Mouse (Mus musculus): ENCODE measurements around the gene Pbx1.

The Pbx1 gene

DNA sequence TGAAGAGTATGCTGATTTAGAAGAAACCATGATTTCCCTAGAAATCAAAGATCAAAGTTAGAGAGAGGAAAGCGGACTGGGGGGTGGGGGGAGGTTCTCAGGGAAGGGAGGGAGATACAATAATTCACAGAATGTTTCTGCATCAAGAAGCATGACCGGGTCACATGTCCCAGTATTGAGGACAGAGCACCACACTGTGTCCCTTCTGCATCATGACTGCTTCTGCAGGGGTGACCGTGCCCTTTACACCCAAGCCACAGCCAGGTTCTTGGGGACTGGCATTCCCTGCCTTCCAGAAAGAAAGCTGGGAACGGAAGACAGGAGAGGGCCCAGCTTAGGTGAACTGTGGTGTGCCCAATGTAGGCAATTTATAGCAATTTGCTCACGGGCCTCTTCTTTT, 207.9 kb downstream of the Pbx1 start:
- WGBS = 96% methylated on average over 5 of the region's 5 CpGs

DNA sequence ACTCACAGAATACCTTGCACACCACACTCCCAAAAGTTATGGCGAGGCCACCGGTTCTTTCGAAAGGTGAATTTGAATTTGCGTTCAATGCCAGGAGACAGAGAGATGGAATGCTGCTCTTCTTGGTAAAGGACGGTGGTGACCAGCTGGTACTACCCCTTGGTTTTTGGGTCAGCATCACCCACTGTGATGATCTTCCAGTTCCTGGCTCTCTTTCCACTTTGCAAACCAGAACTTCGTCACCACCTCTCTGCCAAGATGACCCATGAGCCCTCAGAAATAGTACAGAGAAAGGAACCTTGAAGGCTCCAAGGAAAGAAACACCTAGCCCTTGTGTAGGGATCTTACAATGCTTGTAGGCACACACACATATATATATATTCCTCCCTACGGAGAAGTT, 209.3 kb downstream of the Pbx1 start:
- WGBS = 88% methylated on average over 7 of the region's 7 CpGs

DNA sequence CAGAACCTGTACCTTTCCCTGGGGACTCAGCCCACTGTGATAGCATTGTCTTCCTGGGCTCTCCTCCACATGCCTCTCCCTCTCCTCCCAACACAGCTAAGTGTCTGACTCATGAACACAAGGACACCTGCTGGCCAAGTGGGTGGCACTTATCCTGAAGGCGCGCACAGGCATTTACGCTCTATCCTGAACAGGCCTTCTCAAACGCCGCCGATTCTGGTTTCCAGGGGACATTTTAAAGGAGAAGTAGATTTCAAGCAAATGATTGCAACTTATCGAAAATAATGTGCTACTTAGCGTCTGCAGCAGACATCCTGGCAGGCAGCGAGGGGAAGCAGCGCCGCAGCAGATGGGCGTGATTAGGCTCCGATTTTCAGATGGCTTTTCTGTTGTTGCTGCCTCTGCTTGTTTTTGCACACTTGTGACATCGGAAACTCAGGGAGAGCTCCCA, 211.0 kb downstream of the Pbx1 start:
- 26% methylated on average over 14 of the region's 14 CpGs for WGBS

DNA sequence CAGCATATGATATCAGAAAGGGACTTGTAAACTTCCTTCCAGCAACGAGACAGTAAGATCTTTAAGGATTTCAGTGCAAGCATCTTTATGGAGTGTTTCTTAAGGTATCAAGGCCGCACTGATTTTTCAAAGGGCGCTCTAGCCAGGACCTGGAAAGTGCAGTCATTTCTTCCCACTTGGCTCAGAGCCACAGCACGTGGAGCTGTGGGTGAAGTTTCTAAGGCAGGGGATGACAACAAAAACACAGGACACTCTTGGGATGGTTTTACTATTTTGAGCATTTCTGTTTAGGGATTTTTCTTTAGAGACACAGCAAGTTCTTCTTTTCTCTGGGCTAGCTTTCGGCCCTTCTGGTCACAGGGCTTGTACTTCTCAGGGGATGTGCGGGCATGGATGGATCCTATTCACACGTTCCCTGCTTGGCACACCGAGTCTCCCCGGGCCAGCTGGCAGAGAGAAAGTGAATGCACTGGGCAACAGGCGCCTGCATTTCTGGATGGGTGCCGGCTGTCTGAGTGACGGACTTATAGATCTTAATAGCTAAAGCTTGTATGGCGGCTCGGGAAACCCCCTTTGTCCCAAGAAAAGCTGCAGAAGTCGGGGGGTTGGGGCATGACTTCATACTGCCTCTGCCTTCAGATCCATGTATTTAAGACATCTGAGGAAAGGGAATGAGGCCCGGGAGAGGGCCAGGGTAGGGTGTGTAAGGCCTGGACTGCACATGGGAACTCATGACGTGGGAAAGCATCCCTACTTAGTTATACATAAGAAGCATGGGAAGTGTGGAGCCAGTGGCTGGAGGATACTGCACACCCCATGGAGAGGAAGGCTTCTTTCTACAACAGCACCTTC, 215.9 kb downstream of the Pbx1 start:
- WGBS = 35% methylated on average over 17 of the region's 17 CpGs

DNA sequence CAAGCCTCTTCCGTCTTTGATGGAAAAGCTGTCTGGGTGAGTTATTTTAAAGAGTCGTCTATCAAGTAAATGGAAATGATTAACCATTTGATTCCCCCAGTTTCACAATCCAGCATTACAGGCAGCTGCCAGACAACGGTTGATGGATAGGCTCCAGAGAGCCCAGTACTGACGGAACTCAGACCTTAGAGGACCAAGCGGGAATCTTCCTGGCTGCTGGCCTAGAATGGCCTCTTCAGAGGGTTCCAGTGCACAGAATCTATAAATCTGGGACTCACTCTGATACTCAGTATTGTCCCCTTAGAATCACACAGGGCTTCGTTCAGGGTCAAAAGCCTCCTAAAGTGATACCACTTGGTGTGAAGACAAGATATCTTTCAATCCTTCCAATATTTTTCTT, 216.6 kb downstream of the Pbx1 start:
- WGBS = 65% methylated on average over 6 of the region's 6 CpGs

DNA sequence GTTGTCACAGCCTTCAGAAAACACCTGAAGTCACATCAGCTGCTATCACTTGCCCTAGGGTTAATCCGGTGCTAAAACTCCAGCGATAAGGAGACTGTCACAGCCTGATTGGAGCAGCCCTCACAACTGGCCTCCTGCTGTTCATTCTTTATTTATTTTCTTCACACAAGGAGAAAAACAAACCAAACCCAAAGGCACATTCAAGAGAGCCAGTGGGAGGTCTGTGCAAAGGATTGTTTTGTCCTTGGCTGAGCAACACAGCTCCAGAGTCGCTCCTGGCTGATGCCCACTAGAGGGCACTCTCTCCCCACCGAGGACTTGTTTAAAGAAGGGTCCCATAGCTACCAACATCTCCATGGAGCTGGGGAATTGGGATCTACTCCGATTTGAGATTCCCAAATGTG, 218.0 kb downstream of the Pbx1 start:
- 4% methylated on average over 5 of the region's 5 CpGs for WGBS

DNA sequence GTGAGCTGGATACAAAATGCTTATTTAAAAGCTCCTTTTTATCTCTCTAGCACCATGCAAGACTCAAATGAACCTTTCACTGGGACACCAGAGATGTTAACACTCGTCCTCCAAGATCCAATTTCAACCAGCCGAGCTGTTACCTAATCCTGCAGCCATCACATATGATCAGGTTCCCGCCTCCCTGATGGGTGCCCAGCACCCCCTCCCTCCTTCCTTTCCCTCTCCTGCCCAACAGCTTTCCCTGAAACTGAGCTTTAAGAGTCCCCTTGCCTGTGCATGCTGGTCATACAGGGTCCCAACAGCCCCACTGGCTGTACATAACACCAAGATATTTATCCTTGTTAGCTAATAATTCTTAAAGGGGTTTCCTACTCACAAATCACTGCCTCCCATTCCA, 218.5 kb downstream of the Pbx1 start:
- 20% methylated on average over 3 of the region's 3 CpGs for WGBS

DNA sequence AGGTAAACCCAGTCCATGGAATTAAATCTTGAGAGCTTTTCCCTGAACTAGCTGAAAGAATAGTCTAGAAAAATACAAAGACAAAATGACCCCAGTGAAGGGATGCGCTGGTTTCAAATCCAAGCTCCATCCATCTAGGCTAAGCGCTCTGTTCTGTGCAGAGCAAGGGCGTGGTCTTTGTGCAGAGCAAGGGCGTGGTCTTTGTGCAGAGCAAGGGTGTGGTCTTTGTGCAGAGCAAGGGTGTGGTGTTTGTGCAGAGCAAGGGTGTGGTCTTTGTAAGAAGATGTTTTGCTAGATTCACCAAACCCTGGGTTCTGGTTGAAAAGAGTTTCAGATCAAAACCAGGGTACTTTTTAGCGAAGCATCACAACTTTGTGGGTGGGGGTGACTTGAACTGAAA, 221.7 kb downstream of the Pbx1 start:
- WGBS = 96% methylated on average over 5 of the region's 5 CpGs

DNA sequence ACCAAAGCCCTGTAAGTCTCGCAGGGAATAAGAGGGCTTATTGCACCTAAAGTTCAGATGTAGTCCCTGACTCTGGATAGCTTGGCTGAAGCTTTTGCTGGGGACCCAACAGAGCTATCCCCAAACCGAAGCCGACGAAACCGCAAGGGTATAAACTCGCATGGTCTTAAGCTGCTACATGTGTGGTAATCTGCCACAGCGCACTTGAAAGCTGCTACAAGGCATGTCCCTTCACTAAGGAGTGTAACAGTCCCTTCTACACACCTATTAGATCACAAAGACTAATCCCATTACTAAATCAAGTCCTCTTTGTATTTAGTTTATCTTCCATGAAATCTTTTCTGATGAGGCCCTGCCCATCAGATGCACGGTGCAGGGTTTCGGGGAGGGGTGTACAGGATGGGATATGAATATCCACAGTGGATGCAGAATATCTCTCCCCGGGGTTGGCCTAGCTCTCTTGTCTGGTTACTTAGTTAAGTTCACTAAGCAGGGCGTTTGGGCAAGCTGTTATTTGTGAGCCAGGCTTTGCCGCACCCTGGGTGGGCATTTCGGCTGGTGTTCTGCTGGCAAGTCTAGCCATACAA, 231.4 kb downstream of the Pbx1 start:
- WGBS = 83% methylated on average over 13 of the region's 13 CpGs

DNA sequence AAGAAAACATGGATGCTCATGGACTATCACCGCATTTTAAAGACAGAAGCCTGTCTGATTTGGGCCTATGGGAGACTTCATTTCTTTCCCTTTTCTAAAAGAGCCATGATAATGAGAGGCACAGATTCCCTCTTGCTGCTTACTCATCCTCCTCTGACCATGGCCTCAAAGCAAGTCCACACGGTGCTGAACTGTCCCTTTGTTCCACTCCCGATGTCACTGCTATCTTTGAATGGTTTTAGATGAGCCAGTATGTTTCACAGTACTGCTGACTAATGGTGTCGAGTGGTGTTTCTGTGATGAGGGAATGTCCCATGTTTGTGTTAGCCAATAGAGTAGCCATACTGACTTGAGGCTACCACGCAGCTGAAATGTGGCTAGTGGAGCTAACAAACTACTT, 233.8 kb downstream of the Pbx1 start:
- 66% methylated on average over 5 of the region's 5 CpGs for WGBS

DNA sequence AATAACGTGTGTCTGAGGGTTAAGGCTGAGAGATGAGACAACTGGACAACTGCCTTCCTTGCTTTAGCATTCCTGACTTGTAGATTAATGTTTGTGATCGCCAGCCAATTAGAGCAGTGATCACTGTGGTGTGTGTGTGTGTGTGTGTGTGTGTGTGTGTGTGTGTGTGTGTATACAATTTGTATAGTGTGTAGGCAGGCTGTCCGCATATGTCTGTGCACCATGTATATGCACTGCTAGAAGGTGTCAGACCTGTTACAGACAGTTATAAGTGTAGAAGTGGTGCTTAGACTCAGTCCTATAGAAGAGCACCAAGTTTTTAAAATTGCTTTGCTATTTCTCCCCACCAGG, 234.2 kb downstream of the Pbx1 start:
- 61% methylated on average over 3 of the region's 3 CpGs for WGBS

DNA sequence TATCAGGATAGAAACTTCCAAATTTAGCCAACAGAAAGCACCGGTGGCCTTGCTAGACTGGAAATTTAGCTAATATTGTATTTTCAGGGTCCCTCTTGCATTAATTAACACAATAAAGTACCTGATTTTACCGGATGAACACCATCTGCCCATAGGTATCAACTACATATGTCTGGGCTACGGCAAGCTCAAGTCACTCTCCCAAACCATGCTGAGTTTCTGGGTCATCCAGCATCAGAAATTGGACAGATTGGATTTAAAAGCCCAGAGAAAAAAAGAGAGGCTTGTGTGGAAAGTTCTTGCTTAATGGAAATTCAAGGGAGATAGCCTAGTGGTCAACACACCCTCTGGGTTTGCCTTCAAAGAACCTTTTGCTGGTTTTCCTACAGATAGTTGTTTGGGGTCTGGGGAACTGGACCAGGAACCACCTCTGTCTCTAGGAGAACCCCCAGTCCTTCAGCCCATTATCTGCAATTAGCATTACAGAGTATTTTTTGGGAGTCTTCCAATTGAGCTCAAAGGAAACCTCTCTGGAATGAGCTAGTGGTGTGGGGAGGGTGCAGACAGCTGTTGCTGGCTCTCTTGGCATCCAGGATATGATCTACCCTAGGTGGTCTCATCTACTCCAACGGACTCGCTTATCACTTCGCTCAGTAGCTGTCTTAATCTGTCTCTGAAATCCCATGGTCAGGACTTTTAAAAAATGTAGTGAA, 234.7 kb downstream of the Pbx1 start:
- WGBS = 63% methylated on average over 6 of the region's 6 CpGs

DNA sequence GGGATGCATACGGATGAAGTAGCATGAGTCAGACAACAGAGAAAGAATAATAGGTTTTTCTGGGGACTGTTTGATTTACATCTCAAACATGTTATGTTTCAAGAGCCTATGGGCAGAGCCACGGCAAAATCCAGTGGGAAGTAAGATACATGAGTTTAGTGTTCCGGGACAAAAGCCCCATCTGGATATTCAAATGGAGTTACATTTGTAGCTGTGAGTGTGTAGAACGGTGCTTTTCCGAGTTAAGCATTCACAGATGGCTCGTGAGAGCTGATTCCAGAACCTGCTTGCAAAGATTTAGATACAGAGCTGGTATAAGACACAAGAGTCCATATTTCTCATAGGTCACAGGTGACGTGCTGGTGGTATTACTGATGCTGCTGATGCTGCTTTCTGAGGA, 238.7 kb downstream of the Pbx1 start:
- 50% methylated on average over 7 of the region's 7 CpGs for WGBS

DNA sequence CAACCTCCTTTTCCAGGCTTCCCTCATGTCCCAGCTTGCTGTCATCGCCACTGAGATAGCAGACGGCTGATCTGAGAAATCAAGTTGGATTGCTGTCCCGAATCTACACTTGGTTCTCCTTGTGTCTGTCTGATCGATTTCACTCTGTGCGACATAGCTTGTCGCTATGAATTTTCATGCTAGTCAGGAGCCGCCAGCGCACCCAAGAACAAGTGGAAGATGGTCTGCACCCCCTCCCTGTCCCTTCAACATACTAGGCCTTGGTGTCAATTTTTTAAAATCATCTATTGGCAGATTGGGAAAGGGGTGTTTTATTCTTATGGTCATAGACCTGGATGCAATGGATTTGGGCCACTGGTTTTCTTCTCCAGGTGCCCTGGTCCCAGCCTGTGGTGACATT, 249.3 kb downstream of the Pbx1 start:
- 91% methylated on average over 8 of the region's 8 CpGs for WGBS

DNA sequence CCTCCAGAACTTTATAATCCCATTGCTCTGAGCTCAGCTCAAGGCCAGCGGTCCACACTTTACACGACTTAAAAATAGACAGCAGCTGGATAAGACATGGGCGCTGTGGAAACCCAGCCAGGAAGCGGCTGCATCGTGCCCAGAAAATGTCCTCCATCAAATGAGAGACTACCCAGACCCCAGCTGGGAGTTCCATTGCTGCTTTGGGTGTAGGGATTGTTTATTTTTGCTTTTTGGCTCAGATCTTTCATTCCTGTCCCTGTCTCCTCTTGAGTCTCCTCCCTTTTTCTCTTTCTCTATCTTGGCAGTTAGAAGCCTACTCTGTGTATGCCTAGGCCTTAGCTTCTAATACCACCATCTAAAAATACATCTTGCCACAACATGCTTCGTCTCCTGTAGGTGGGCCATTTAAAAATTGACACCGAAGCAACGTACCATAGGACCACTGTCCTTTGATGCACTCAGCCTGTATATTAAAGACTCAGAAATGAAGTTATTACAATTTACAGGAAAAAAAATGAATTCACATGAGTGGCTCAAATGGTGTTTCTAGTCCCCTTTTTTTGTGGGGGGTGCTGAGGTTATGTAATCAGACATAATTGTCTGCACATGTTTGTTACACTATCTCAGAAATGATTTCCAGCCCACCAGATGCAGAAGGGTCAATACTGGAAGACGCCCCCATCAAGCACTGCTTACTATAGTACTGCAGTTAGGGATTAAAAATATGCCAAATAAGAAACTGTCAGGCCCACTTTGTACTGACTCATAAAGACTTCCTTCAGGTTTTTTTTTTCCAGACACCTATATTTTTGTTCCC, 251.2 kb downstream of the Pbx1 start:
- WGBS = 39% methylated on average over 9 of the region's 9 CpGs

DNA sequence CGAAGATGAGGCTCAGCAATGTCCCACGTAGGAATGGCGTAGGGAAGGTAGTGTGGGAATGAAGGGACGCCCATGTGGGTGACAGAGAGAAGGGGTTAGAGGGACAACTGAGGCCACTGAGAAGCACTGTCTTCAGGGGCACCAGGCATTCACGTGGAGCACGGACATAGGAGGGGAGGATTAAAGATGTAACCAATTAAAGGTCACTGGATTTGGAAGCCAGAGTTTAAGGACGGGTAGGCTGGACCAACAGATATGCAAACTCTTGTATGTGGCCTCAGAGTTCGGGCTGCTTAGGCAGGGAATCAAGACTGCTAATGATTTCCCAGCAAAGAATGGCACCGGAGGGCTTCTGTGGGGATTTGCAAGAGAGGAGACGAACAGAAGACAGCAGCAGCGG, 252.4 kb downstream of the Pbx1 start:
- 86% methylated on average over 11 of the region's 11 CpGs for WGBS

DNA sequence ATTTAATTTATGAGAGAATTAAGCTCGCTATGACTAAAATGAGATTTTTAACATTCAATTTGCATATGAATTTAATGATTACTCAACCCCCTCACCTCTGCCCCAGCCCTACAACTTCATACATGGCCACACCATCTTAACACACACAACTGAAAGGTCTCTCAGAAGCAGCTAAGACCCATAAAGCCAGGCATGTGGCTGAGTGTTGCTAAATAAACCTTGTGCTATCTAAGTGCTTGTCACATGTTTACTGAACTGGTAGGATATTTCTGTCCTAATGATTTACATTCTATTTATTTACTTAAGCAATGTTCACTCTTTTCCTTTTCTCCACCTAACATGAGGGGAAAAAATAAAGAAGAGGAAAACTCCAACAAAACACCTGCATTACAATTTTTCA, 253.5 kb downstream of the Pbx1 start:
- 84% methylated on average over 1 of the region's 1 CpGs for WGBS

DNA sequence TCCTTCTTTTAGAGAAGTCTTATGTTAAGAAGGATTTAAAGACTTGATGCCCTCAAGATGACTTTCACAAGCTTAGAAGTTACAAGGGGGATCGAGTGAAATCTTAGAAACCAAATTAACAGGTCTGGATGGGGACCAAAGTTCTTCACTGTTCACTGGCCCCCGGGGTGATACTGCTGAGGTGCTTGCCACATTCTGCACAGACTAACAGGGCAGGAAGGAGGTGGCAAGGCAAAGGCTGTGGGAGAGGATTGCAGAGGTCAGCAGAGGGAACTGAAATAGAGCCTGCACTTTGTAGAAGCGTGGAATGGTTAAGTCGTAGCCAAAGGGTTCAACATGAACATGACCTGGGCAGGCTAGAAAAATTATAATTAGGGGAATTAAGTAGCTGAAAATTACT, 256.5 kb downstream of the Pbx1 start:
- 83% methylated on average over 4 of the region's 4 CpGs for WGBS

DNA sequence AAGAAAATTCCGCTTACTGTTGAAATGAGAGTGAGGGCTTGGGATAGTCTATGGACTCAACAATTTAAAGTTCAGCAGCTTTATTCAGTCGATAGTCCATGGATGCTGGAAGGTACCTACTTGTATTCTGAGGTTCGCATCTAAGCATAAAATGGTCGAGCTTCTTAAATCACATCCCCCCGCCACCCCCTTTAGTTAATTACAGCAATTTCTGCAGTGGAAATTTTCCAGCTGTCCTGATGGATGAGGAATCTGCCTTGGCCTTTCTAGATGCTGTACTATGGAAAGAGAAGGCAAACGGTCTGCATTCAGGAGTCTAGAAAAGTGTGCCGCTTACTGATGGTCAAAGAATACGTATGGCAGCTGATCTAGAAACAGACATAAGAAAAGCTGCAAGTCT, 262.3 kb downstream of the Pbx1 start:
- 81% methylated on average over 8 of the region's 8 CpGs for WGBS

DNA sequence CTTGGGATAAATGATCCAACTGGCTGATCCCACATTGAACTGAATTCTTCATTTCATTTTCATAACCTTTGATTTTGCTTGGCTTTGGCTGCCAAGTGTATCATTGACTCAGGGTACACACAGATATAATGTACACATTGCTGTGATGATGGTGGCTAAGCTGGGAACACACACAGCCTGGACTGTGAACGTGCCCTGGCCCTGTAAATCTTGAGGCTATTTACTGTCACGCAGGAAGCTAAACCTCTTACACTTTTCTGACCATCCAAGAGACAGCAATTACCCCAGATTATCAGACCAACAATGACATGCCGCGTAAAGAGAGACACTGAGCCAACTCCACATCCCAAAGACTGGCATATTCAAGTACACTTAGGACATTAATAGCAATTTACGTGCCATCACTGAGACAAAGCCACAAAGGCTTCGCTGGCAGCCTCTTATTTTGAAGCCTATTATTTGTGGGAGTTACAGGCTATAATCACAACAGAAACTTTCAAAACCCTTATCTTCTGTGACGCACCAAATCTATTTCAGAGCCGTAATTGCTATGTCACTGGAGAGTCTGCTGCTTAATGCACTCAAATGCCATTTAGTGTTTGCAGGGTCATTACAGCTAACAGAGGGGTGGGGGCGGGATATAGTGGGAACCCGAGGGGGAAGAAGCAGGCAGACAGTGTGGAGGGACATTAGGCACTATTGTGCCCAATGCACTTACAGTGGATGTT, 262.9 kb downstream of the Pbx1 start:
- WGBS = 70% methylated on average over 10 of the region's 10 CpGs

DNA sequence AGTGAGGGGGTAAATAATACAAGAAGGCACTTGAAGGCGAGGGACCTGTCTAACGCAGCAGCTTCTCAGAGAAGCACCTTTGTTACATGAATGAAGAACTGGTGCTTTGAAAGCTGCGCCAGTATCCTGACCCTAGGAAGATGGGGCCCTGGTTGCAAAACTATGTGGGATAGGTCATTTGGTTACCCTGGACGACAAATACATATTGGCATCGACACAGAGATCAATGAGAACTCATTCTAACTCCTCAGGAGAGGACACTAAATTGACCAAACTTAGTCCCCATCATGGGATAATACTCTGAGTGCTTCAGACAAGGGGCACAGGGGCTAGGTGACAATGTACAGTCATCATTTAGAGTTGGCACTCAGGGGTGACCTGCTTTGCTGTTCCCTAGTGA, 264.3 kb downstream of the Pbx1 start:
- WGBS = 90% methylated on average over 5 of the region's 5 CpGs
